Mouse (Mus musculus) ovary, adult 18-20 months (tissue): ENCODE results near the gene Tnp1.

Experiments used
- DNase-seq: peaks from one replicate; pipeline ENCODE4 v3.0.0; 2022; ENCODE audit warnings: low spot score, mixed read lengths

Gene Tnp1

GRCm38 (mm10) chr1:73004890-73005289 lies 10.8 kb downstream of the Tnp1 start:
- DNase-seq = no peak

GRCm38 (mm10) chr1:73002637-73003036 lies 13.1 kb downstream of the Tnp1 start:
- DNase-seq = no peak

DNA sequence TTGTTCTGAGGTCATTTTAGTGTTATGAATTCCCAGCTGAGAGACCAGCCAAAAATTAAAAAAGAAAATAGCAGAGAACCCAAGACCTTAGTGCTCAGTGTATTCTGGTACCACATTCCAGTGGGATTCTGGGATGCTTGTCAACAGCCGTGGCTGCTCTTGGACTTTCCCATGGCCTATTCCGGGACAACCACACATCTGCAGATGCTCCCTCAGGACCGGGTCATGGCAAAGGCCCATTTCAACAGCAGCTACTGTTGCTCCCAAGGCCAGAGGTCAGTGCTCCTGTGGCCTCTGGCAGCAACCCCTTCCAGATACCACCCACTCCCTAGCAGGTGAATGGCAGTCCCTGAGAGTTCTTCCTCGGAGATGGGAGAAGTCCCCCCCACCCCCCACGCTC lies 13.7 kb downstream of the Tnp1 start:
- no peak for DNase-seq

- no peak for DNase-seq
Observed at GRCm38 (mm10) chr1:72994751-72995528, 20.8 kb downstream of the Tnp1 start.

- DNase-seq = no peak
Observed at GRCm38 (mm10) chr1:72992944-72993464, 22.7 kb downstream of the Tnp1 start.

GRCm38 (mm10) chr1:72992209-72992608 lies 23.5 kb downstream of the Tnp1 start:
- DNase-seq = no peak

DNA sequence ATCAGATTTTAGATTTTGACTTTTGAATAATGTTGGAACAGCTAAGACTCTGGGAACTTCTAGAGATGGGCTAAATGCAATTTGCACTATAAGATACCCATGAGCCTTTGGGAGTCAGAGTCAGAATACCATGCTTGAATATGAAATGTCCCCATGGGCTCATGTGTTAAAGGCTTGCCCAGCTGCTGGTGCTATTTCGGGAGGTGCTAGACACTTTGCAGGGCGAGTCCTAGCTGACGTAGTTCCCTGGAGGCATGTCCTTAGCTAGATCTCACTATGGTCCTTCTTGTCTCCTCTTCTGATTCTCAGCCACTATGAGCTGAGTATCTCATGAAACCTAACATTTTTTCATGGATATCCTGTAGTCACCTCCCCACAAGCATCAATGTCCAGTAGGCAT lies 26.8 kb downstream of the Tnp1 start:
- no peak for DNase-seq

DNA sequence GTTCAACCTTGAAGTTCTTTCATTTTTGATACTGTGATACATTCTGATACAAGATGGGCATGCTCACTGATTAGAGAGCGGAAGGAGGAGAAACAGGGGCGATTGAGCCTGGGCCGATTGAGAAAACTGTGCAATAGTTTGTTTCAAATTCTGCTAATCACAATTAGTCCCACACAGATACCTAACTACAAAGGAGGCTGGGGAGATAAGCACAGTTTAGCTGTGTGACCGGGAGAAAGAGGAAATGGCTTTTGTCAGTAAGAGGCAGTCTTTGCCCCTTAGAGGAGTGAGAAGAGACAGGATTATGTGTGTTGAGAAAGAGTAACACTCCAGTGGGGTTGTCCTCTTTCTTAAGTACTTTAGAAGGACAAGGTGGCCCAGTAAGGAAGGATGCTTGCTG lies 29.0 kb downstream of the Tnp1 start:
- DNase-seq = no peak

- DNase-seq = no peak
Observed at GRCm38 (mm10) chr1:72978956-72979355, 36.8 kb downstream of the Tnp1 start.

- no peak for DNase-seq
Observed at GRCm38 (mm10) chr1:72974226-72974625, 41.5 kb downstream of the Tnp1 start.

- no peak for DNase-seq
Observed at GRCm38 (mm10) chr1:72970461-72970860, 45.2 kb downstream of the Tnp1 start.

DNA sequence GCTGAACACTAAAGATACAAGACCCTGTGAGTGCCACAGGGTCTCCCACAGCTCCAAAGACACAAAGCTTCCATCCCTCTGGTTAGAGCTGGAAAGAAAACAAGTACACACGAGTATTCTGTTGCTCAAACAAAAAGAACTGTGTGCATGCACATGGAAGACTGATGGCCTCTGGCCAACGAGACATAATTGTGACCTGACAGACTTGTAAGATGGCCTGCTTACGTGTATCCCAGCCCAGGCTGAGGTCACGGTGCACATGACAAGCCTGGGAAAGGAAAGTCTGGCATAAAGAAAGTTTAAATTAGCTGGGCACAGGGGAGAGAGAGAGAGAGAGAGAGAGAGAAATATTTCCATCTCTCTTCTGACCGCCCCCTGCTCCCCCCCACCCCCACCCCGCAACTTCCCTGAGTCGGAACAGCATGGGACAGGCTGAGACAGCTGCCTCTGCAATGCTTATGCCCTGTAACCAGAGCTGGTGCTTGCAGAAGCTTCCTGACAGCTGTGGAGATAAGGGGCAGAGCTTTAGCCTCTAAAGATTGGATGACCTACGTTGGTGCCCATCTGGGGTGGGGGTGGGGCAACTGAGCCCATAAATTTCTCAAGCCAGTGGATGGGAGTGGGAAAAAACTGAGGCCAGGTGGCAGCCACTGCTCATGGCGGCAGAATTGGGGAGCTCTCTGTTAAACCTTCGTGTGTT lies 46.4 kb downstream of the Tnp1 start:
- DNase-seq = no peak

GRCm38 (mm10) chr1:72966423-72966822 lies 49.3 kb downstream of the Tnp1 start:
- DNase-seq = no peak
